Mouse (Mus musculus) adipocyte (in vitro differentiated cells): Measurements from ENCODE around the gene Pusl1.

ENCODE experiments used
- DNase-seq: peaks from one replicate; pipeline ENCODE4 v3.0.0-alpha.2; 2016; ENCODE audit warnings: low spot score

Gene Pusl1

DNA sequence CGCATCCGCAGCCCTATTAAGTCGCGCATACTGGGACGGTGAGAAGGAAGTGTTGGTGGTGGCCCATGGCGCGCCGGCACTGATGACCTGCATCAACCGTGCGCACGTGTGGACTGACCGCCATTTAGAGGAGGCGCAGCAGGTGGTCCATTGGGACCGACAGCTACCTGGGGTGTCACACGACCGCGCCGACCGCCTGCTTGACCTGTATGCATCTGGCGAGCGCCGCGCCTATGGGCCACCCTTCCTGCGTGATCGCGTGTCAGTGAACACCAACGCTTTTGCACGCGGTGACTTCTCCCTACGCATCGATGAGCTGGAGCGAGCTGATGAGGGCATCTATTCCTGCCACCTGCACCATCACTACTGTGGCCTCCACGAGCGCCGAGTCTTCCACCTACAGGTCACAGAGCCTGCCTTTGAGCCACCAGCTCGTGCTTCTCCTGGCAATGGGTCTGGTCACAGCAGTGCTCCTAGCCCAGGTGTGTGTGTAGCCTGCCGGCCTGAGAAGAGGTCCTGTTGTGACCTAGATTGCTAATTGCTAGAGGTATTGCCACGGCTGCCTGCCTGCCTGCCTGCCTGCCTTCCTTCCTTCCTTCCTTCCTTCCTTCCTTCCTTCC lies 49.8 kb downstream of the Pusl1 start:
- DNase-seq: no peak

DNA sequence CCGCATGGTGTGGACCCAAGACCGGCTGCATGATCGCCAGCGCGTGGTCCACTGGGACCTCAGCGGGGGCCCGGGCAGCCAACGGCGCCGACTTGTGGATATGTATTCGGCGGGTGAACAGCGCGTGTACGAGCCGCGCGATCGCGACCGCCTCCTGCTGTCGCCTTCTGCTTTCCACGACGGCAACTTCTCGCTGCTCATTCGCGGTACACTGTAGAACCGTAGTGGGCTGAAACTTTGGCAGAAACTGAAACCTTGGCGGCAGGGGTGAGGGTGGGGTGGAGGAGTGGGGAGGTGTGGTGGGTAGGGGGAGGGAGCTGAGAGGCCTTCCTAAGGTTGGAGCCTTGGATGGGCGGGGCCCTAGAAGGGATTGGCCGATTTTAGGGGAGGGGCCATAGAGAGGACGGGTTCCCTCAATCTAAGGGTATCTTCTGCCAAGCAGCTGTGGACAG lies 50.6 kb downstream of the Pusl1 start:
- peak; percentile 38 for DNase-seq

DNA sequence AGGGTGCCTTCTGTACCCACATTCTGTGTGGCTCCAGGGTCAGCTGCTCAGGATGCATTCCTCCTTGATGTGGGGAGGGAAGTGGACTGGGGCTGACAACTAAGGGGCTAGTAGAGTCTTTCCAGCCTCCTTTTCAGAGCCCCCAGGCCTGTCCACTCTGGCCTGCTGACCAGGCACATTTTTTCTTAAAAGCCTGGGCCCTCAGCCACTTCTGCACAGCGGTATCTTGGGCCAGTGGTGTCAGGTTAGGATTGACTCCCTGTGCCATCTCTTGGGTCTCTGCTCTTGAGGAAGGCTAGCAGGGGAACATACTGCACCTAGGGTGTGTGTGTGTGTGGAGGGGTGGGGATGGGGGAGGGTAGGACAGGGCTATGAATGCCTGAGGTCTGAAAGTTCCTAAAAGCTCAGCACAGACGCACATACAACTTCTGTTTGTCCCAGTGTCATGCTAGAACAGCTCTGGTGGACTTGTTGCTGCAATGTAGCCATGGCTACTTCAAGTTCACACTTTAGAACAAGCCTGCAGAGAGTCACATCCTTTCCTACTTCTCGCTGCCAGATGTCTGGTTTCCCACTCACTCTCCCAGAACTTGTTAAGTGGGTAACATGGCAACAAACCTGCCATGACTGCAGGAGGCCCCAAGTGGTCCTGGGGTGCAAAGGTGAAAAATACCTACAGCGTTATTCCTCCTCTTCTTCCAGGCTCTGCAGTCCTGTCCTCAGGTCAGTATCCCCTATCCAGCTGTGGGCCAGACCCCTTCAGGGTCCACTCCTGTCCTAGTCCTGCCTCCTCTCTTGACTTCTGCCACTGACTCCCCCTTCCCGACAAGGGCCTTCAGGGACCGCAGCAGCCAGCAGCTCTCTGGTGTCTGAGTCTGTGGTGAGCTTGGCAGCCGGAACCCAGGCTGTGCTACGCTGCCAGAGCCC lies 51.2 kb downstream of the Pusl1 start:
- DNase-seq: peak; percentile 60

DNA sequence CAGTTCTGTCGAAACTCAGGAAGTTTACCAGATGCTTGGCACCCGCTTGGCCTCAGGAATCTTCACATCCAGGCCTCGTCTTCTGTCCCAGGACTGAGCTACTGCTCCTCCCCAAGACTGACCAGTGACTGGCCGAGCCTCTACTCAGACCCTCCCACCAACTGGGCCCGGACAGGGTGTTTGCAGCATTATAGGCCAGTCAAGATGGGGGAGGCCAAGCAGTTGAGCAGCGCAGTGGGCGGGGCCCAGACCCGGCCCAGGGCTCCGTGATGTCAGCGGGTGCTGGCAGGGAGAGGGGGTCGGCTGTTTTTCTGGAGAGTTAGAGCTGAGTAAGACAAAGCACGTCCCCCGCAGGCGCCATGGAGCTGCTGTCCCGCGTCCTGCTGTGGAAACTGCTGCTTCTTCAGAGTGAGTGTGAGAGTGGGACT lies 52.1 kb downstream of the Pusl1 start, which contains the start of gene Mxra8:
TSS of gene Mxra8 (plus strand) at position 198 of the 428 bp plus-strand sequence.
- DNase-seq: peak; percentile 96

DNA sequence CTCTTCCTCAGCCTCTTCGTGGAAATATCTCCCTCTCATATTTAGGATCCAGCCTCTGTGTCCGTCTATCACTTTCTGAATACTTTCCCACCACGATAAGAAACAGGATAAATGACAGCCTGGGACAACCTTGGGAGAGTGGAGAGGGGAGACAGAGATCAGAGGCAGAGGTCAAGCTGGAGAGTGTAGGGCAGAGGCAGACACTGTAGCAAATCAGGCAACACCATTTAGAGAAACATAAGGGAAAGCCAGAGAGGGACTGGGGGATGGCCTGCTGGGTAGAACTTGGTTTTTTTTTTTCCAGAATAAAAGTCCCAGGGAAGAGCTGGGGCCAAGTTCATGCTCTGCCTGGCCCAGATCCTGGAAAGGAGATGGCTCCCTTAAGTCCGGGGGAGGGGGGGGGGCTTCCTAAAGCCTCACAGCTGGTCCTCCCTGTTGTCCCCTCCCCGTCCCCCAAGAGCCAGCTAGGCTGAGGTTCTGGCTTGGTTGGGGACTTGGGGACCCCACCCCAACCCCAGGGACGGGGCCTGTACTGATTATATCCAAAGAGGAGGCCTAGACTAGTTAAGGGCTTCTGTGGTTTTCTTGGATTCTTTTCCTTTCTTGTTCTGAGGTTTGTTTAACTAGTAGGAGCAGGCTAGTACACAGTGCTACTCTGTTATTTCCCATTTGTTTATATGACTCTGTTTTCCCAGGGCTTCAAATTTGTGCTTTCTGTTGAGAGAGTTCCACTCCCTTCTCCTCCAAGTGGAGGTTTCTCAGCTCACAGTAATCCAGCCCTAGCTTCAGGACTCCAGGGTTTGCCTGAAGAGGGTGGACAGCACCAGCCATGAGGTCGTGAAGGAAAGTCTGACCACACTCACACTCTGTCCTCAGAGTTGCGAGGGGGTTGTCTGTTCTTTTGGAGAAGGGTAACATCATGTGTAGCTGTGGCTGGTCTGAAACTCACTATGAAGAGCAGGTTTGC lies 53.1 kb downstream of the Pusl1 start:
- DNase-seq: peak; percentile 85
